In genomic region chr7:37639740-37640397, GRCm38 (mm10) we compare ENCODE assay signal across 13 mouse cellular contexts.
DNase-seq lines count a peak whose midpoint lies in the region; ATAC-seq and TF ChIP-seq lines count a peak whose summit lies in the region.
"Had no signal": no experiment of that assay in that cellular context is flagged by ENCODE, and none has a peak within 500 bp of the region (broad histone marks: within the 10 kb centered on the region; RNA-seq: fewer than 3 reads in every experiment).

No protein-coding gene starts in this region.

- no peak for DNase-seq in layer of hippocampus, adult 2 months (ENCODE audit: low spot score in 2 of 2)
- DNase-seq in layer of hippocampus, postnatal 10 days (ENCODE audit: low spot score in 2 of 2) = no peak
- peak; percentile 26 for DNase-seq in embryonic facial prominence, embryonic 10.5 days (ENCODE audit: low spot score)
- DNase-seq in thymus, postnatal 4 days = no peak
- DNase-seq: adrenal gland, postnatal 25 days; gastrocnemius, postnatal 14 days; kidney, adult 8-10 months; liver had no signal

- H3K9ac ChIP-seq in midbrain, embryonic 15.5 days = no peak overlapping the region
- H3K9ac ChIP-seq in heart, embryonic 11.5 days (ENCODE audit: low read depth, low read length) = no peak overlapping the region
- H3K9ac ChIP-seq: heart, embryonic 15.5 days had no signal

- H3K9me3 ChIP-seq in embryonic facial prominence, embryonic 10.5 days = peaks cover 11% of the 10 kb centered on the region
- no peaks in the 10 kb centered on the region for H3K9me3 ChIP-seq in midbrain, embryonic 15.5 days
- H3K9me3 ChIP-seq in heart, embryonic 11.5 days (replicated peaks; ENCODE audit: control insufficient read depth, low read length) = no peaks in the 10 kb centered on the region; the same call in 1 of the 2 replicates
- H3K9me3 ChIP-seq: heart, embryonic 15.5 days had no signal

- H3K4me3 ChIP-seq in layer of hippocampus, adult 2 months = no peak overlapping the region
- no peak overlapping the region for H3K4me3 ChIP-seq in embryonic facial prominence, embryonic 10.5 days
- no peak overlapping the region for H3K4me3 ChIP-seq in midbrain, embryonic 15.5 days
- H3K4me3 ChIP-seq in heart, embryonic 11.5 days (ENCODE audit: low read depth, low read length) = no peak overlapping the region
- H3K4me3 ChIP-seq: heart, embryonic 15.5 days had no signal

- peaks cover 20% of the 10 kb centered on the region for H3K4me1 ChIP-seq in embryonic facial prominence, embryonic 10.5 days
- peaks cover 11% of the 10 kb centered on the region for H3K4me1 ChIP-seq in midbrain, embryonic 15.5 days
- no peaks in the 10 kb centered on the region for H3K4me1 ChIP-seq in heart, embryonic 11.5 days (ENCODE audit: control insufficient read depth, insufficient read depth, low read length)
- H3K4me1 ChIP-seq: heart, embryonic 15.5 days had no signal

- H3K36me3 ChIP-seq in embryonic facial prominence, embryonic 10.5 days (replicated peaks) = peaks cover 11% of the 10 kb centered on the region
- no peaks in the 10 kb centered on the region for H3K36me3 ChIP-seq in midbrain, embryonic 15.5 days (replicated peaks)
- no peaks in the 10 kb centered on the region for H3K36me3 ChIP-seq in heart, embryonic 11.5 days (ENCODE audit: control insufficient read depth, insufficient read depth, low read length)
- H3K36me3 ChIP-seq: heart, embryonic 15.5 days had no signal

- peak; percentile 51 for ATAC-seq in granulocyte monocyte progenitor cell, adult 5-6 weeks (replicated peaks; ENCODE audit: poor library complexity, severe bottlenecking)
- ATAC-seq in midbrain, embryonic 15.5 days (replicated peaks) = 0 out of 2 replicates have a peak, but pooled peaks have one; percentile 45
- ATAC-seq in heart, embryonic 11.5 days (replicated peaks; ENCODE audit: insufficient number of reproducible peaks, low FRiP score, low TSS enrichment) = no peak
- ATAC-seq: lung, postnatal 0 days had no signal

- no peak for TF ChIP-seq CTCF in layer of hippocampus, adult 2 months (conservative IDR thresholded peaks at IDR 0.05)

- WGBS in embryonic facial prominence, embryonic 10.5 days = 30% methylated on average over 12 of the region's 12 CpGs
- WGBS in midbrain, embryonic 15.5 days = 18% methylated on average over 12 of the region's 12 CpGs
- 49% methylated on average over 12 of the region's 12 CpGs for WGBS in heart, embryonic 11.5 days (ENCODE audit: insufficient replicate concordance)

- H3K27ac ChIP-seq in layer of hippocampus, adult 2 months = peak overlapping the region; percentile 29
- H3K27ac ChIP-seq in embryonic facial prominence, embryonic 10.5 days (replicated peaks) = no peak overlapping the region; the same call in 1 of the 2 replicates
- H3K27ac ChIP-seq in midbrain, embryonic 15.5 days = peak overlapping the region; percentile 67; the same call in 1 of the 2 replicates
- no peak overlapping the region for H3K27ac ChIP-seq in heart, embryonic 11.5 days (ENCODE audit: low read depth, low read length)
- H3K27ac ChIP-seq: heart, embryonic 15.5 days had no signal

- 0 out of 2 replicates have a peak, but pooled peaks cover 4% of the 10 kb centered on the region for H3K27me3 ChIP-seq in embryonic facial prominence, embryonic 10.5 days (replicated peaks; ENCODE audit: low read depth, poor library complexity, severe bottlenecking)
- H3K27me3 ChIP-seq in midbrain, embryonic 15.5 days (replicated peaks) = no peaks in the 10 kb centered on the region
- H3K27me3 ChIP-seq in heart, embryonic 11.5 days (ENCODE audit: control insufficient read depth, insufficient read depth, low read length) = no peaks in the 10 kb centered on the region
- H3K27me3 ChIP-seq: heart, embryonic 15.5 days had no signal

- peak overlapping the region; percentile 22; the same call in 1 of the 2 replicates for H3K4me2 ChIP-seq in midbrain, embryonic 15.5 days
- no peak overlapping the region for H3K4me2 ChIP-seq in heart, embryonic 11.5 days
- H3K4me2 ChIP-seq: heart, embryonic 15.5 days had no signal

Comparison
In these comparisons a context has a peak if more than half of its experiments do, and no peak if none do; other contexts are left out.
1. H3K27ac ChIP-seq: peak in layer of hippocampus, adult 2 months (single experiment) and midbrain, embryonic 15.5 days (single experiment); none in embryonic facial prominence, embryonic 10.5 days (single experiment) and heart, embryonic 11.5 days (single experiment).